Mouse (Mus musculus): ENCODE measurements around the gene Tcerg1l. TPM values are rescaled to one million over a fixed set of nuclear protein-coding genes. Genes with fewer than 3 reads are reported as not detected.
A peak's percentile ranks its signal among the peaks of the same experiment; 100 is the strongest.

The Tcerg1l gene
- total RNA-seq, 2 experiments from 2014 or later, result 0.16 TPM; not detected in 1

DNA sequence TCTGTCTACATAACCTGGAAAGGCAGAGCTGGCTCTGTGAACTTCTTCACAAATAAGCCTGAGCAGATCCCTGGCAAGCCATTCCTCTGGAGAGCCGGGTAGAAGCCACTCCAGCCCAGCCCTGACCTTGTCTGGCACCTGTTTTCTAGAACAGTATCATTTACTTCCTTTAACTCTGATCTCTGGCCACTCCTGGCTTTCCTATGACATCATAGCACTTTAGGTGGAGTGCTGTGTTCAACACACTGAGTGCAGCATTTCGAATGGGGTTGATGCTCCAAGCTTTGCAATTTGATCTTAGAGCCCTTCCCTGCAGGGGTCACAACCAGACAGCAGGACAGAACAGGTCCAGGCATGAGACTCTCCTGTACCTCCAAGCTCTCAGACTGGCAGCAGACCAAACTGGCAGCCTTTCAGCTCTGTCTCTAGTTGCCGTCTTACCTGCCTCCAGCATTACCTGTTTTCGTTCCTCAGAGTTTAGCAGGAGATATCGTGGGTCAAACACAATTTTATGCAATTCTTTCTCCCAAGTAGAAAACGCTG, 179.9 kb downstream of the Tcerg1l start:
- DNase-seq, result no peak

DNA sequence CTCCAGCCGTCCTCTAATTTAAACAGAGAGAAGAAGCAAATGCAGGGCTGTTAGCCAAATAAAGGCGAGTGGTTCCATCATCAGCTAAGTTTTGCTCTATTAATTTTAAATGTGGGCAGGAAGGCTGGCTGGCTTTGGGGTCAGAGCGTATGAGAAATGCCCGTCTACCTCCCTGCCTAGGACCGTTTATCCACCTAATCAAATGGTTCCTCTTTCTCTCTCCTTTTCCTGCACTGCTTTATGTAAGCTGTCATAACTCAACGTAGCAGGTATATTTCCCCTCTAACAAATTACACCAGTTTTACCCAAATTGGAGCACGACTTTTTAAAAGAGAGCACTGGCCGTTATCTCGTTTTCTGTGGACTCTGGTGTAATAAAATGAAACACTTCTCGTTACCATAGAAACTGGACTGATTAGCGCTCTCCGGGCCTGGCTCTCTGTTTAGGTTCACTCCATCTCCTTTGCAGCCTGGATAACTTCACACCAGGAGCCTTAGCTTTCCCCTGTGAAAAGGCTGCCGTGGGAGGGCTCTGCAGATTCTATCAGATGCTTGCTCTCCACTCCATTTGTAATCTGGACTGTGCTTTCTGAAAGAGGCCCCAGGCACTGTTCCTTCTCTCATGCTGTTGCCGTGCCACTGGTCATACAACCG, 182.2 kb downstream of the Tcerg1l start:
- no peak for DNase-seq

GRCm38 (mm10) chr7:138214710-138215109, 182.8 kb downstream of the Tcerg1l start:
- DNase-seq, result no peak

- no peak for DNase-seq
These were observed 187.8 kb downstream of the Tcerg1l start for GRCm38 (mm10) chr7:138209769-138210168.

- DNase-seq, result no peak
These were observed 192.4 kb downstream of the Tcerg1l start for GRCm38 (mm10) chr7:138205124-138205523.

GRCm38 (mm10) chr7:138202162-138202832, 195.2 kb downstream of the Tcerg1l start:
- DNase-seq, result no peak

GRCm38 (mm10) chr7:138199333-138200058, 198.0 kb downstream of the Tcerg1l start:
- no peak for DNase-seq

GRCm38 (mm10) chr7:138196139-138196538, 201.4 kb downstream of the Tcerg1l start:
- no peak for DNase-seq

DNA sequence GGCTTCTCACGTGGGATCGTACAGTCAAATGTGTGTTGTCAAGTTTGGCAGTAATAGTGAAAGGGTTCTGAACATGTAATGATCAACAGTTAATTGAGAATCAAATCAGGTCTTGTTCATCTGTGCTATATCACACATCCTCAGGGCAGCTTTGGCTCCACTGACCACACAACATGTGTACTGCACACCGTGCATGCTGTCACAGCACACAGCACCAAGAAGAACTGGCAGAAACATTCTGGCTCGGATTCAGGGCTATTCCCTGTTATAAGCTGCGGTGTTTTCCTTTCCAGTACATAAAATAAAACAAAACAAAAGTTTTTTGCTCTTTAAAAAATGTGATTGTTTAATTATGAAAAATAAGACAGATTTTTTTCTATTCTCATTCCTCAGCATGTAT, 213.3 kb downstream of the Tcerg1l start:
- DNase-seq, result no peak

- DNase-seq, result no peak
These were observed 215.3 kb downstream of the Tcerg1l start for GRCm38 (mm10) chr7:138182216-138182615.

- no peak for DNase-seq
These were observed 218.9 kb downstream of the Tcerg1l start for GRCm38 (mm10) chr7:138178617-138179016.

DNA sequence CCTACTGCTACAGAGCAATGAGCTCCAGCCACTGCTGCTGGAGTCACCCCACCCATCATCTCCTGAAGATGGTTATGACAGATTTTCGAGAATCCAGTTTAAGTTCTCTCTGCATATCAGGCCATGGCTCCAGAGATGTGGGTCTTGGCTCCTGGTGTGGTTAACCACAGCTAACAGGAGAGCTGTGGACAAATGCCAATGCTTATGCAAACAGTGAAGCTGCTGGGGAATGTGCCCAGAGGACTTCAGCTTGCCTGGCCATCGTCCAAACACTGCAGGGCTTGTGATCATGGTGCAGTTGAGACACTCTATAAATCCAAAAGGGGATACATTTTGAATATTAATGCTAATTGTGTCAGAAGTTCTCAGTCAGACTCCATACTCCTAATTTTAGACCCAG, 221.5 kb downstream of the Tcerg1l start:
- DNase-seq, result peak; percentile 22 to 59

DNA sequence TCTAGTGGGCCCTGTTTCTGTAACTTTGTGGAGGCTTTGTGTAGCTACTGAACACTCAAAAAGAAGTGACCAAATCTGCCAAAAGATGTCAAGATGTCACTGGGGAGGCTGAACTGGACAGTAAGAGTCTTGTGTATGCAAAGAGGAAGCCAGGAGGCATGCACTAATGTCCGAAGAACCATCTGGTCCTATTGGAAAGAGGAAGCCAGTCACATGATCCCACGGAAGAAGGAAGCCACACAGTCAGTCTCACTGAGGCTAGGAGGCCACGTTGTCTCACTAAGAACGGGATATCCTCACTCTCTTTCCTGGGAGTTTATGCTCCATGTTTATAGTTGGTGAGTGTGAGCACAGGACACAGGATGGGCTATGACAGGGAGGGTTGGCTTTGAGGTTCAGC, 227.1 kb downstream of the Tcerg1l start:
- DNase-seq, result no peak
